Mouse (Mus musculus) heart, embryonic 14.5 days (tissue): Measurements from ENCODE around the gene Lhcgr. TPM values are rescaled to one million over a fixed set of nuclear protein-coding genes. Genes with fewer than 3 reads are reported as not detected.

Source experiments
- ATAC-seq: fragments of 200-750 bp; cut with Nextera tagmentation; 2 replicates; pipeline ENCODE4 v1.8.0; 2017; ENCODE audit warnings: low read depth, moderate TSS enrichment; ENCODE audit not compliant: insufficient number of reproducible peaks, insufficient read depth, low FRiP score
- H3K27ac ChIP-seq, 2 experiments: fragments of 200-500 bp in 1 of 2; fragments of 300-500 bp in 1 of 2; sonication (generic) in 1 of 2; replicated peaks in 1 of 2; 2 replicates each; pipeline ENCODE4 v1.5.1; 2012 to 2014; ENCODE audit warnings: low read depth in 2 of 2, low read length in 2 of 2, control low read depth in 1 of 2, mild to moderate bottlenecking in 1 of 2, mixed read lengths in 1 of 2; ENCODE audit not compliant: control insufficient read depth in 1 of 2, insufficient read depth in 1 of 2
- H3K27me3 ChIP-seq: fragments of 300-500 bp; sonication (generic); 2 replicates; pipeline ENCODE4 v1.6.1; 2014; ENCODE audit warnings: mild to moderate bottlenecking, low read length, control low read depth; ENCODE audit not compliant: control insufficient read depth, insufficient read depth
- H3K36me3 ChIP-seq: fragments of 300-500 bp; sonication (generic); 2 replicates; pipeline ENCODE4 v1.6.1; 2014; ENCODE audit warnings: mild to moderate bottlenecking, control low read depth, low read length, mixed read lengths; ENCODE audit not compliant: control insufficient read depth, insufficient read depth
- H3K4me1 ChIP-seq, 2 experiments: fragments of 200-500 bp in 1 of 2; fragments of 300-500 bp in 1 of 2; sonication (generic) in 1 of 2; 2 replicates each; pipeline ENCODE4 v1.6.1; 2012 to 2014; ENCODE audit warnings: low read length in 2 of 2, control low read depth in 1 of 2, mixed read lengths in 1 of 2; ENCODE audit not compliant: control insufficient read depth in 2 of 2, insufficient read depth in 2 of 2
- H3K4me2 ChIP-seq: fragments of 300-500 bp; sonication (generic); 2 replicates; pipeline ENCODE4 v1.6.1; 2014; ENCODE audit warnings: mild to moderate bottlenecking, low read length
- H3K4me3 ChIP-seq, 2 experiments: fragments of 200-500 bp in 1 of 2; fragments of 300-500 bp in 1 of 2; sonication (generic) in 1 of 2; 2 replicates each; pipeline ENCODE4 v1.5.1; 2012 to 2014; ENCODE audit warnings: low read length in 2 of 2, mild to moderate bottlenecking in 2 of 2, control low read depth in 1 of 2, low read depth in 1 of 2, moderate library complexity in 1 of 2; ENCODE audit not compliant: control insufficient read depth in 1 of 2, insufficient read depth in 1 of 2
- H3K9ac ChIP-seq: fragments of 300-500 bp; sonication (generic); 2 replicates; pipeline ENCODE4 v1.6.1; 2014; ENCODE audit warnings: mild to moderate bottlenecking, low read length
- H3K9me3 ChIP-seq: fragments of 300-500 bp; sonication (generic); 2 replicates; pipeline ENCODE4 v1.6.1; 2016; ENCODE audit warnings: low read length, control low read depth; ENCODE audit not compliant: control insufficient read depth
- WGBS: fragments of 180-500 bp; shearing (Covaris S2); extraction: QIAGEN DNeasy Blood & Tissue Kit; methylation state at CpG from one replicate; pipeline ENCODE4 v1.1.7; 2014; 5-methylcytosine and 5-hydroxymethylcytosine counted together
- polyA plus RNA-seq: library from polyadenylated mRNA; unstranded; fragments of >200 nt; fragmentation: Nextera tagmentation; extraction: Ambion mirVana; gene quantifications from 2 replicates; pipeline ENCODE4 v1.2.1, GENCODE M21; 2014

The Lhcgr gene
- polyA plus RNA-seq, 1 experiment from 2014 or later: not detected

DNA sequence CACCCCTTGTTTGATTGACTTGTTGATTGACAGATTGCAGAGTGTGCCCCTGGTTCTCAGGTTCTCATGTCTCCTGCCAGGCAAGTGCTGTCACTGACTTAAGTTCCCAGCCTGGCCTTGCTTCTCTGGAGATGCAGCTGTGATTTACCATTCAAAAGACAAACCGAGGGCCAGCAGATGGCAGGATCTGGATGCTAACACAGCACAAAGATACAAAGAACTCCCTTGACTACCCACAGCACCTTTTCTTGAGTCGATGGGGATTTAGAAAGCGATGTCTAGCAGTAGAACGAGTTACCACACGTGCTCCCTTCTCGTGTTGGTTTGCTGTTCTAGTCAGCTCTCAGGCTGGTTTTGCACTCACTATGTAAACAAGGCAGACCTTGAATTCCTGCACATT lies 4.9 kb downstream of the Lhcgr start:
- H3K4me1 ChIP-seq: peaks cover 0 to 4% of the 10 kb centered on the region in 2 experiments; a peak in 1 of 4 replicates
- H3K4me3 ChIP-seq: no peak overlapping the region
- H3K4me2 ChIP-seq: no peak overlapping the region
- H3K27me3 ChIP-seq: no peaks in the 10 kb centered on the region; the same call in 1 of the 2 replicates
- no peaks in the 10 kb centered on the region for H3K36me3 ChIP-seq
- 51% methylated on average over 6 of the region's 6 CpGs for WGBS
- H3K9ac ChIP-seq: no peak overlapping the region
- no peak overlapping the region for H3K27ac ChIP-seq
- H3K9me3 ChIP-seq: no peaks in the 10 kb centered on the region
- no peak for ATAC-seq

DNA sequence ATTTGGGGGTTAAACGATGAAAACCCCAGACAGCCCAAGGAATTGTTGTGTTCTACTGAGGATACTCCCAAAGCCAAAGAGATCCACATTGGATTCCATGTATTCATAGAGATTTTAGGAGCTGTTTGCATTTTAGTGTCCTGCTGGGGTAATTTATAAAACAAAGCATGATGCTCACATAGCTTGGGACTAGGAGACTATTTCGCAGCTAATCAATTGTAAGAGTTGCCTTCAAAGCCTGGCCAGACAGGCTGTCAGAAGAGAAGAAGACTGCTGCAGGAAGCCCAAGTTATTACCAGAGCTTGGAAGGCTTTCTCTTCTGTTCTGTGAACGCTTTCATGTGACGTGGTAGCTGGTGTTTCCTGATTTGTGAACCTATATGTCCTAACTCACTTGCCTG lies 5.4 kb downstream of the Lhcgr start:
- H3K9me3 ChIP-seq: no peaks in the 10 kb centered on the region
- H3K4me2 ChIP-seq: no peak overlapping the region
- H3K27ac ChIP-seq: no peak overlapping the region
- no peaks in the 10 kb centered on the region; the same call in 1 of the 2 replicates for H3K27me3 ChIP-seq
- ATAC-seq: no peak
- WGBS: 69% methylated on average over 4 of the region's 4 CpGs
- H3K4me3 ChIP-seq: no peak overlapping the region
- H3K4me1 ChIP-seq: peaks cover 0 to under 1% of the 10 kb centered on the region in 2 experiments; a peak in 1 of 4 replicates
- H3K9ac ChIP-seq: no peak overlapping the region
- H3K36me3 ChIP-seq: no peaks in the 10 kb centered on the region

DNA sequence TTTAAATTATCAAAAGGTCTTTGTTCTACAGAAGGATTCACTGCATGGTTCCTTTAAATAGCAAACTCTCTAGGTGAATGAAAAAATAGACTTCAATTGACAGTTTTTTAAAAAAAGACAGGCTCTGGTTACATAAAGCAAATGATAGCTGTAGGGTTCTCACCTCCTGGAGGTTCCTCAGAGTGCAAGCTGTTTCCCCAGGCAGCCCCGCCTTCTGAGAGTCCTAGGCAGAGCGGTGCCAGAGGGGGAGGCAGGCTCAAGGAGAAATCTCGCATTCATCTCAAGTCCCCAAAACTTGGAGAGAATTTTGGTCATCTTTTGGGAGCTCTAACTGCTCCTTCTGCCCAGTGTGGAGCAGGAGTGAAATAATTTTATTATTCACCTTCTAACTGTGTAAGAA lies 12.6 kb downstream of the Lhcgr start:
- Histone ChIP-seq H3K9me3 (no peaks in the 10 kb centered on the region), H3K27ac (no peak overlapping the region), H3K4me2 (no peak overlapping the region), H3K9ac (no peak overlapping the region), H3K36me3 (no peaks in the 10 kb centered on the region), H3K4me1 (no peaks in the 10 kb centered on the region), H3K4me3 (no peak overlapping the region), H3K27me3 (no peaks in the 10 kb centered on the region)
- WGBS: 23% methylated on average over 3 of the region's 3 CpGs
- no peak for ATAC-seq

DNA sequence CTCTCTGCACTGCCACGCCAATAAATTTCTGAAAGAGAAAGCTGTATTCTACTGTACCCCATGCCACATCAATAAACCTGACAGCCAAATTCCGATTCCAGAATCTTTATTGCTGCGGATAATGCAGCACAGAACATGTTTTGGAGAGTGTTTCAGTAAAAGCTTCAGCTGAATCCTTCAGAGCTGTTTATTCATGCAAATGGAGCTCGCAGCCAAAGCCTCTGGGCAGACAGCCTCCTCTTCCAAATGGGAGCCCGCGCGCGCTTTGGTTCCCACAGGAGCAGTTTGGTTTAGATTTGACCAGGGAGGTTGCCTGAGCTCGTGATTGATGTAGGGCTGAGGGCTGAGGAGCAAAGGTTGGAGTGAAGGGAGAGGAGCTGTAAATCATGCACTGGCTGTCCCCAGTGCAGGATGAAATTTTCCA lies 17.7 kb downstream of the Lhcgr start:
- no peak overlapping the region for H3K4me2 ChIP-seq
- ATAC-seq: no peak
- 51% methylated on average over 9 of the region's 9 CpGs for WGBS

DNA sequence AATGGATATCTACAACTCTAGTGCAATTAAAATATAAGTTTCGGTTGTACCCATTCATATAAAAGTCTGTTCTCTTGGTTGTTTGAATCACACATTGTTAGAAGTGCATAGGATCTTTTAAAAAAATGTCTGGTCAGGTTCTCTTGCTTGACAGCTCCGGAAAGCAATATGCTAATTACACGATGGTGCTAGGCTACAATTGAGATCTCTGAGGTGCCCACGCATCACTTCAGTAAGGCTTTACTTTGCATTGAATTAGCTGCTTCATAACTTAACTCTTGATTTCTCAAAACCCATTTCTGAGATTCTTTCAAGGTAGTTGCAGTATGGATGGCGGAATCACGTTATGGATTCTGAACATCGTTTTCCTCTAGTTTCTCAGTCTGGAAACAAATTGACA lies 21.7 kb downstream of the Lhcgr start:
- Histone ChIP-seq H3K4me1 (no peaks in the 10 kb centered on the region), H3K27ac (no peak overlapping the region), H3K9ac (no peak overlapping the region), H3K4me2 (no peak overlapping the region), H3K36me3 (no peaks in the 10 kb centered on the region), H3K27me3 (no peaks in the 10 kb centered on the region), H3K9me3 (no peaks in the 10 kb centered on the region), H3K4me3 (no peak overlapping the region)
- 83% methylated on average over 7 of the region's 7 CpGs for WGBS
- no peak for ATAC-seq

More for the DNA sequence above, 17.7 kb downstream of the Lhcgr start:
- Histone ChIP-seq H3K9ac (no peak overlapping the region), H3K4me3 (no peak overlapping the region), H3K27ac (no peak overlapping the region), H3K9me3 (no peaks in the 10 kb centered on the region), H3K36me3 (no peaks in the 10 kb centered on the region), H3K4me1 (no peaks in the 10 kb centered on the region), H3K27me3 (no peaks in the 10 kb centered on the region)

DNA sequence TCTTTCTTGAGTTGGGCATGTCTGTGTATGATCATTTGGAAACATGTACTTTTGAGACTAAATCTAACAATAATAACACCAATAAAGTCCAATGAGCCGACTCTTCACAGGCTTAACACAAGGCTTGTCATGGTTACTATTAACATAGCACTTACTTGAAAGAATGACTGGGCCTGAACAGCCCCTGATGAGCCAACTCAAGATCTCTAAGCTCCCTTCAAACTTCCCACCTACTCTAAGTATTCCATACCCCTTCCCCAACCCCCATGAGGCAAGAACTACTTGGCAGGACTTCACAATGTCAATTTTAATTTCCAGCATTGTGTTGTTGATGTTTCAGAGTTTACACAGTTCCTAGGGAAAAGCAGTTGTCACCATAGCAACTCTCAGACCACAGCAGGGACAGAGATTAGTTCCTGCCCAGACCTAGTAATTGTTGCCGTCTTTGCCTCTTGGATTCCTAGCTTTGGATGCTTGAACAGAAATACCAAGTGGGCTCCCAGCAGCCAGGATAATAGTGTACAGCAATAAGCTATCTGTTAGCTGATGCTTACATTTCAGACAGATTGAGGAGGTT lies 22.4 kb downstream of the Lhcgr start:
- Histone ChIP-seq H3K4me3 (no peak overlapping the region), H3K27me3 (no peaks in the 10 kb centered on the region), H3K9ac (no peak overlapping the region), H3K4me2 (no peak overlapping the region), H3K27ac (no peak overlapping the region), H3K4me1 (no peaks in the 10 kb centered on the region), H3K9me3 (no peaks in the 10 kb centered on the region), H3K36me3 (no peaks in the 10 kb centered on the region)
- no peak for ATAC-seq
- WGBS: 49% methylated on average over 2 of the region's 2 CpGs

DNA sequence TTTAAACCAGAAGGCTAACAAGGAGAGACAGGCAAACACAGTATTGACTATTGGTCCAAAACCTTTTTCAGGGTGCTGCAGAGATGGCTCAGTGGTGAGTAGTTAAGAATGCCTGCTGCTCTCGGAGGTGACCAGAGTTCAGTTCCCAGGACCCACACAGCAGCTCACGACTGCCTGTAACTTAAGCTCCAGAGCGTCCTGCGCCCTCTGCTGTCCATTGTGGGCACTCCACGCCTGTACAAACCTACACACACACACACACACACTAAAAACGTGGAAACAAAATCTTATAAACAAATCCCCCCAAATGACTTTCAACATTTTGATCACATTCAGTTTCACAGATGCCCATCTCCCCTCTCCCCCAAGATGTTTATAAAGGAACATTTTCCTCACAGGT lies 24.9 kb downstream of the Lhcgr start:
- Histone ChIP-seq H3K9ac (no peak overlapping the region), H3K9me3 (no peaks in the 10 kb centered on the region), H3K36me3 (no peaks in the 10 kb centered on the region), H3K4me1 (no peaks in the 10 kb centered on the region), H3K4me2 (no peak overlapping the region), H3K4me3 (no peak overlapping the region), H3K27ac (no peak overlapping the region), H3K27me3 (no peaks in the 10 kb centered on the region)
- ATAC-seq: no peak
- 79% methylated on average over 6 of the region's 6 CpGs for WGBS

DNA sequence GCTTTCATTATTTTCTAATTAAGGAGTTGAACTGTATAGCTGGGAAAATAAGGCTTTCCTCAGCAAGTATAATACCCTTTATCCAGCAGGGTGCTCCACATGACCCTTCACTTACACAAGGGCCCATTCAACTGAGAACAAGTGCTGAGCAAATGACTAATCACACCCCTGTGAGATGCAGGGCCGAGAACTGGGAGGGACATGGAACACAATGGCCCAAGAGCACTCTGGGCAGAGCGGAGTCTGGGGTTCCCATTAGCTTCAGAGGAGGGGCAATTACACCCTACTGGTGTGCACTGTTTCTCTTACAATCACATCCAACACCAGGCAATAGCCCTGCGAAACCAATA lies 27.7 kb downstream of the Lhcgr start:
- no peaks in the 10 kb centered on the region for H3K4me1 ChIP-seq
- H3K27me3 ChIP-seq: no peaks in the 10 kb centered on the region
- H3K9ac ChIP-seq: no peak overlapping the region
- H3K27ac ChIP-seq: no peak overlapping the region
- no peaks in the 10 kb centered on the region for H3K36me3 ChIP-seq
- no peak overlapping the region for H3K4me2 ChIP-seq
- no peaks in the 10 kb centered on the region for H3K9me3 ChIP-seq
- ATAC-seq: no peak
- no peak overlapping the region for H3K4me3 ChIP-seq
- 71% methylated on average over 3 of the region's 3 CpGs for WGBS
